Mouse (Mus musculus) right cerebral cortex, adult 18-20 months (tissue): ENCODE results near the gene Uevld.
"Not testable (repeated sequence)": the region's sequence is repeated elsewhere in the genome, so short reads cannot be mapped to it uniquely, and the experiment has no call there.

Experiments used
- DNase-seq: peaks from one replicate; pipeline ENCODE4 v3.0.0; 2022; ENCODE audit warnings: mixed read lengths

The Uevld gene

GRCm38 (mm10) chr7:46957831-46958691 lies at the start of gene Uevld:
TSS of gene Uevld (minus strand) at chr7:46958527.
- DNase-seq, result peak; percentile 95

- no peak for DNase-seq
These were observed 49.5 kb upstream of the Uevld start for GRCm38 (mm10) chr7:47007818-47008167.

GRCm38 (mm10) chr7:47007109-47007780 lies 48.9 kb upstream of the Uevld start:
- DNase-seq, result no peak

- no peak for DNase-seq
These were observed 45.2 kb upstream of the Uevld start for GRCm38 (mm10) chr7:47003411-47004115.

GRCm38 (mm10) chr7:47001900-47002275 lies 43.6 kb upstream of the Uevld start:
- DNase-seq, result no peak

- no peak for DNase-seq
These were observed 43.0 kb upstream of the Uevld start for GRCm38 (mm10) chr7:47001125-47001899.

- DNase-seq, result no peak
These were observed 42.3 kb upstream of the Uevld start for GRCm38 (mm10) chr7:47000644-47000983.

GRCm38 (mm10) chr7:46999983-47000643 lies 41.8 kb upstream of the Uevld start:
- DNase-seq, result no peak

GRCm38 (mm10) chr7:46998942-46999341 lies 40.6 kb upstream of the Uevld start:
- no peak for DNase-seq

GRCm38 (mm10) chr7:46997644-46998395 lies 39.5 kb upstream of the Uevld start:
- no peak for DNase-seq

- DNase-seq, result no peak
These were observed 38.7 kb upstream of the Uevld start for GRCm38 (mm10) chr7:46997008-46997407.

GRCm38 (mm10) chr7:46995558-46995957 lies 37.2 kb upstream of the Uevld start:
- no peak for DNase-seq

GRCm38 (mm10) chr7:46993079-46993478 lies 34.8 kb upstream of the Uevld start:
- no peak for DNase-seq

GRCm38 (mm10) chr7:46989387-46989786 lies 31.1 kb upstream of the Uevld start:
- DNase-seq, result not testable (repeated sequence)

GRCm38 (mm10) chr7:46987073-46987472 lies 28.7 kb upstream of the Uevld start:
- no peak for DNase-seq

GRCm38 (mm10) chr7:46986646-46987045 lies 28.3 kb upstream of the Uevld start:
- DNase-seq, result no peak

GRCm38 (mm10) chr7:46985718-46986505 lies 27.6 kb upstream of the Uevld start:
- DNase-seq, result no peak

- no peak for DNase-seq
These were observed 25.0 kb upstream of the Uevld start, which contains the start of gene Gm9999 for GRCm38 (mm10) chr7:46983280-46983679. TSS of gene Gm9999 (plus strand) at chr7:46983580.

- DNase-seq, result no peak
These were observed 17.1 kb upstream of the Uevld start for GRCm38 (mm10) chr7:46975456-46975855.

- no peak for DNase-seq
These were observed 16.3 kb upstream of the Uevld start for GRCm38 (mm10) chr7:46974648-46975047.

- DNase-seq, result no peak
These were observed 11.6 kb upstream of the Uevld start for GRCm38 (mm10) chr7:46969898-46970297.
